Mouse (Mus musculus) kidney, adult 9 months (tissue): ENCODE measurements around the gene Nagpa.
A peak's percentile ranks its signal among the peaks of the same experiment; 100 is the strongest.
"Not testable (repeated sequence)": the region's sequence is repeated elsewhere in the genome, so short reads cannot be mapped to it uniquely, and the experiment has no call there.

Experiments used
- DNase-seq: peaks from one replicate; pipeline ENCODE4 v3.0.0; 2022

Gene Nagpa

GRCm38 (mm10) chr16:5203668-5204433, at the start of gene Nagpa:
Gene Nagpa (minus strand): TSS chr16:5204012.
- DNase-seq, result peak; percentile 84

GRCm38 (mm10) chr16:5252260-5252659, 48.4 kb upstream of the Nagpa start:
- no peak for DNase-seq

GRCm38 (mm10) chr16:5250891-5251290, 47.1 kb upstream of the Nagpa start:
- no peak for DNase-seq

GRCm38 (mm10) chr16:5244411-5244810, 40.6 kb upstream of the Nagpa start:
- peak; percentile 69 for DNase-seq

- no peak for DNase-seq
These were observed 39.1 kb upstream of the Nagpa start for GRCm38 (mm10) chr16:5242882-5243281.

- DNase-seq, result no peak
These were observed 38.5 kb upstream of the Nagpa start for GRCm38 (mm10) chr16:5242355-5242754.

- peak; percentile 96 for DNase-seq
These were observed 29.9 kb upstream of the Nagpa start, which contains the start of gene Alg1 for GRCm38 (mm10) chr16:5233418-5234313. Gene Alg1 (plus strand): TSS chr16:5233621.

GRCm38 (mm10) chr16:5232982-5233381, 29.2 kb upstream of the Nagpa start:
- no peak for DNase-seq

- DNase-seq, result not testable (repeated sequence)
These were observed 24.3 kb upstream of the Nagpa start for GRCm38 (mm10) chr16:5228103-5228502.

- DNase-seq, result not testable (repeated sequence)
These were observed 23.7 kb upstream of the Nagpa start for GRCm38 (mm10) chr16:5227501-5227900.

GRCm38 (mm10) chr16:5226534-5226933, 22.7 kb upstream of the Nagpa start:
- DNase-seq, result peak; percentile 44

GRCm38 (mm10) chr16:5222140-5222539, 18.3 kb upstream of the Nagpa start, which contains the start of gene AU021092:
Gene AU021092 (minus strand): TSS chr16:5222299.
- DNase-seq, result peak; percentile 58

GRCm38 (mm10) chr16:5221403-5221802, 17.6 kb upstream of the Nagpa start:
- DNase-seq, result no peak

- DNase-seq, result peak; percentile 85
These were observed 13.7 kb upstream of the Nagpa start for GRCm38 (mm10) chr16:5217341-5218133.

- no peak for DNase-seq
These were observed 12.9 kb upstream of the Nagpa start for GRCm38 (mm10) chr16:5216686-5217085.

GRCm38 (mm10) chr16:5214126-5214525, 10.3 kb upstream of the Nagpa start:
- no peak for DNase-seq

GRCm38 (mm10) chr16:5212150-5212549, 8.3 kb upstream of the Nagpa start:
- no peak for DNase-seq

- DNase-seq, result no peak
These were observed 6.6 kb upstream of the Nagpa start for GRCm38 (mm10) chr16:5210365-5210764.

- no peak for DNase-seq
These were observed 2.2 kb upstream of the Nagpa start for GRCm38 (mm10) chr16:5206051-5206450.

- DNase-seq, result no peak
These were observed 1.7 kb upstream of the Nagpa start for GRCm38 (mm10) chr16:5205431-5205970.

GRCm38 (mm10) chr16:5203200-5203599, 612 bp downstream of the Nagpa start:
- DNase-seq, result peak; percentile 11

GRCm38 (mm10) chr16:5202681-5203080, 1.1 kb downstream of the Nagpa start:
- peak; percentile 74 for DNase-seq

GRCm38 (mm10) chr16:5195080-5195479, 8.7 kb downstream of the Nagpa start:
- peak; percentile 81 for DNase-seq
